Mouse (Mus musculus): ENCODE data around the gene Gm45623.

Gene Gm45623

DNA sequence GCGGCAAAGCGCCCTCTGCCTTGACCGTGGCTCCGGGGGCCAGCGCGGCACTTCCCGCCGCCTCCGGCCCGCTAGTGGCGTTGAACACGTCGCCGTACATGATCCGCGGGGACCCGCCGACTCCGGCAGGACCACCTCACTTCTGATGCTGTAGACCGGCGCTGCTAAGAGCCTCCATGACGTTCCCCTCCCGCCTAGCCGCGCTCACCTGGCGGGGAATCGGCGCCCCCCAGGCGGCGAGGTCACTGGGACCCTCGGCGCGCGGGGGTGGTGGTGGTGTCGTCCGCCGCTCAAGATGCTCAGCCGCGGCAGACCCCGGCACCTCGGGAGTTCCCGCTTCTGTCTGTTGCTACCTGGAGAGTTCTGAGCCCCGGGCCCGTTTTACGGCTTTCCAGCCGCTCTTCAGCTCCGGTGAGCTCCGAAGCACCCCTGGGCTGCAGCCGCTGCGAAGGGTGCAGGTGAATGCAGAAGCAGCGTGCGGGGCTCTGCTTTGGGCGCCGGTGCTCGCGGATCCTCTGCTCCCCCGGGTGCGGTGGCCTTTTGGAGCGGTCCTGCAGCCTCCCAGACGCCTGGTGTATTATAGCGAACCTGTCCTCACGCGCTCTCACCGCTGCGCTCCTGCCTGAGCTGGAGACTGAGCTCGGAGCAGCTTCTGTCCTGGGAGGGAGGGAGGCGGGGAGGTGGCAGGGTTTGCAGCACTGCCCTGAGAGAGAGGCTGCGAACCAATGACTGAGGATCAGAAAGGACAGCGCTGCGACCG is at the start of gene Gm45623:
Gene Gm45623 (minus strand): TSS at position 636 of the 760 bp plus-strand sequence.
- no peak for DNase-seq (ENCODE audit: low spot score in 2 of 2)

DNA sequence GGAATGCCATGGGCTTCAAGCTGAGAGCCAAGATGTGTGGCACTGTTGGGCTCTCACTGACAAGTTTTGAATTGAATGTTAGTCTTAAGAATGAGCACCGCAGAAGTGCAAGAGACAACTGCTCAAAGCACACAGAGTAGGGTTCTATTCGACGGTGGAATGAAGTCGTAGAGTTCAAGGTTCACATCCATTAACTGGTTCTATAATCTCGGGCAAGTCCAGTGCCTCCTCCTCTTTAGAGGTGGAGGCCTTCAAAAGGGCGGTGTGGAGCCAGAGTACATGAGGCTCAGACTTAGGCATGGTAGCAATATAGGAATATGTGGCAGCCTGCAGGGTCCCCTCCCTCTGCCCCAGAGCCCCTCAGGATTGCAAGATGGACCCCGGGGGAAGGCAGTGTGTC is 43.8 kb upstream of the Gm45623 start:
- DNase-seq (ENCODE audit: low spot score in 2 of 2), result no peak

DNA sequence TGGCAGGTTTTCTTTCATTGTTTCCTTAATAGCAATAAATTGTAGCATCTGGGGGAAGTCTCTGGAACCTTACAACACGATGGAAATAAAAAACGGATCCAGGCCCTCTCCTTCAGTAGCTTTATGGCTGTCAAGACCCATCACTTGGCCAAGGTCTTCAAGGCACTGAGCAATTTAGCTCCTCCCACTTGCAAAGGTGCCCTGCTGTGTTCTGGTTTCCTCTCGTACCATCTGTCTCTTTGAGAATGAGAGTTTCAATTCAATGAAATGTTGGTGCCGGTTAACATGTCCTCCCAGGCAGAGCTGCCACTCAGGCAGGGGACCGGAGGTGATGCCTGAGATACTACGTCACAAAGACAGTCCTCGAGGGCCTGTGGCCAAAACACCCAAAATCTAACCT is 41.9 kb upstream of the Gm45623 start:
- no peak for DNase-seq (ENCODE audit: low spot score in 2 of 2)

DNA sequence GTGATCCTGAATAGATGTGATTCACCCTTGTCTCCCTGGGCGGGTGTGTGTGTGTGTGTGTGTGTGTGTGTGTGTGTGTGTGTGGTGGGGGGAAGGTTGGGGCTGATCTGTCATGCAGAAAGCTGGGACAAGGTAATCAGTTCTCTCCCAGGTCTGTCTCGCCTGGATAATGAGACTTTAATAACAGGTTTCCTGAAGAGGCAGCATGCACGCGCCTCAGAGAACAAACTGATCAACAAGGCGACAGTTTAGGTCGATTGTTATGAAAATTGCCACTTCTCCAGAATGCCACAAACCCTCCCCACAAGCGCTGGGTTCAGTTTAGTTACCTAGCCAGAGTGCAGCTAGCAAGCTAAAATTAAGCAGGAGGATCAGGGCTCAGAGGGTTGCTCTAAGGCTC is 40.8 kb upstream of the Gm45623 start:
- no peak for DNase-seq (ENCODE audit: low spot score in 2 of 2)

DNA sequence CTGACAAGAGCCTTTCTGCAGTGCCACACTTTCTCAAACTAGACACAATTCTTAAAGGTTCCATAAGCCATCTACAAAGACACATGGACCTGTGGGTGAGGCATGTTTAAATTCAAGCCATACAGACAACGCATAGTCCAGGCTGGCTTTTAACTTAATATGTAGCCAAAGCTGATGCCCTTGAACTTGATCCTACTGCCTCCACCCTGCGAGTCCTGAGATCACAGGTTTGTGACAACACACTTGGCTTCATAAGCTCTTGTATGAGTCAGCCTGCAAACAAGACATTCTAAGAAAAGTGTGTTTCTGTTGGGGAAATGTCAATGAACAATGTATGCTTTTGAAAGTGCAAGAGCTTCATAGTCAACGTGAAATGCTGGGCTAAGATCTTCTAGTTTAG is 39.2 kb upstream of the Gm45623 start:
- DNase-seq (ENCODE audit: low spot score in 2 of 2), result no peak

DNA sequence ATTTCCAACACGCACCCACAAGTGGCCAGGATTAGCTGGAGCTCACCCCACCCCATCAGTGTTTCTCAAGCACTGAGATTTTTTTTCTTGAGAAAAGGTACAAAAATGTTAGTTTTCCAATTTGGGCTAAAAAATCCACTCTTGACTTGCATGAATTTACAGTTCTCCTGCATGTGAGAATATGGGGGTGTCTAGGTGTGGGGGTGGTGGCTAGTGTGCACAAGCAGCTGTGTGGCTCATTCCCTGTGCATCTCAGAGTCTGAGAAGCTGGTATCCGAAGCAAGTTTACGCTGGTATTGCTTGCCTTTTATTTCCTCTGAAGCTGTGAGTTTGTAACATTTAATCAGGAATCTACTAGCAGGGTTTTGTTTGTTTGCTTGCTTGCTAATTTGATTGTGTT is 37.1 kb upstream of the Gm45623 start:
- no peak for DNase-seq (ENCODE audit: low spot score in 2 of 2)

DNA sequence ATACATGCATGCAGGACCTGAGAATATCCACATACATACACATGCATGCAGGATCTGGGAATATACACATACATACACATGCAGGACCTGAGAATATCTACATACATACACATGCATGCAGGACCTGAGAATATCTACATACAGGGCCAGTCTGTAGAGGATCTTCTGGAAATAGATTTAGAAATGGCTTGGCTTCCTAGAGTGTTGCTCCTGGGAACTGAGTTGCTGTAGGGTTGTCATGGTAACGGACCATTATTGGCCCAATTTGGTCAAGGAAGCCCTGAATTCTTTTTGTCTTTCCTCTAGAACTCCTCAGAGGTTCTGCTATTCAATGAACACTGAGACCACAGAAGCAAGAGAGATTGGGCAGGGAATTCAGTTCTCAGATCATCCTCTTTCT is 29.0 kb upstream of the Gm45623 start:
- DNase-seq (ENCODE audit: low spot score in 2 of 2), result peak; percentile 41 to 79

DNA sequence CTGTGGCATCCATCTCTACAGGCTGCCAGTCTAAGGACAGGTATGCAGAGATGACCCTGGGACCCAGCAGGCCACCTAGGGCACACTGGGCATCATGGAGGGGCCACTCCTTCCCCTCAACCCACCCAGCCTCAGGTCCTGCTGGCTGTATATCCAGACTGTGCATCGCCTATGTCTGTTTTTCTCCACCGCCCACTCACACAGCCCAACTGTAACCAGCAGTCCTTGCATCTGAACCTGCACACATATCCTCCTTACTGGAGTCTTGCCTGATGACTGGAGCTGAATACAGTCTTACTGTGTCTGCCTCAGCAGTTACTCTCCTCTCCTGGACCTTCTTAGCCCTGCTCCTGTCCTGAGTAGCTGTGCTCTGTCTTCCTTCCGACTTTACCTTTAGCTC is 28.1 kb upstream of the Gm45623 start:
- peak; percentile 35 to 55 for DNase-seq (ENCODE audit: low spot score in 2 of 2)

DNA sequence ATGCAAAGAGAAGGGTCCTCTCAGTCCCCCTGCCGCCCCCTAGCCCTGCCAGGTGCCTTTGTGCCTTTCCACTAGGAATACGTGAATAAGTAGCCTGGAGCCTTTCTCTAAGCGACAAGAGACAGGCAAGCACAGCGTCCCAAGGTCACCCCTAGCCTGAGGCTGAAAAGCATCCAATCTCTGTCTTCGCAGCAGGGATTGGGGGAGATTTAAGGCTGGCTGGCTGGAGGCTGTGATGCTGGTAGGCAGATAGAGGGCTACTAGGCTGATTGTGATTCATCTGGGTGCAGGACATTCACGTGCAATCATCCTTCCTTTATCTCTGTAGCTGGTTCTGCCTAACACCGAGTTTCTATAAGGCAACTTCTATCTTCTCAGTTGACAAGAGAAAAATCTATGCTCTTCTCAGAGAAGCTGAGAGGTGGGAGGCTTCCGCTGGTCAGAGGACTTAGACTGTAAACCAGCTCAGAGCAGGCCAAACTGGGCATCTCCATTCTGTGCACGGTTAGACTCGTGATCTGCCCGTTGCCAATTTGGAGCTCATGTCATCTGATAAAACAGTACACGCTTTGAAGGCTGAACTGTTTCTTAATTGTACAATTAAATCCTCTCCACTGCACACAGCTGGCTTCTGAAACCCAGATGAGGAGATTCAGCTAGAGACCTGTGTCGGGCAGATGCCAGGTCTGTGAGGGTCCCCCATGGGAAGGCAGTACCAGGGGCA is 27.3 kb upstream of the Gm45623 start:
- DNase-seq (ENCODE audit: low spot score in 2 of 2), result peak in 1 of 2 experiments; percentile 54

DNA sequence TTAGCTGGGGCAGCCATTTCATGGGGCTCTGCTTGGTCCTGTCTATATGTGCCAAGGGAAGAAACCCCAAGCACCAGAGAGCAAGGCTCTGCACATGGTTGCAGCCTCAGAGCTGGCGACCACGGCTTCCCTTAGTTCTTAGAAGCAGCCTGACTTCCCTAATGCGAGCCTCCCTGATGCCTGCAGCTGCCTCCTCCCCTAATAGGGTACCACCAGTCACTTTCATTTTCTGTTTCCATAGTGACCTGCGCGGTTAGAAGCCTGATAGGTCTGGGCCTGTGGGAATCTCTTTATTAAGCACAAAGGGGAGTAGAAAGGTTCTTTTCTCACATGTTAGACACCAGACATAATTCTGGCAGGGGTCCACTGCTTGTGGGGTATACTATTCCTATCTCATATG is 20.7 kb upstream of the Gm45623 start:
- no peak for DNase-seq (ENCODE audit: low spot score in 2 of 2)

DNA sequence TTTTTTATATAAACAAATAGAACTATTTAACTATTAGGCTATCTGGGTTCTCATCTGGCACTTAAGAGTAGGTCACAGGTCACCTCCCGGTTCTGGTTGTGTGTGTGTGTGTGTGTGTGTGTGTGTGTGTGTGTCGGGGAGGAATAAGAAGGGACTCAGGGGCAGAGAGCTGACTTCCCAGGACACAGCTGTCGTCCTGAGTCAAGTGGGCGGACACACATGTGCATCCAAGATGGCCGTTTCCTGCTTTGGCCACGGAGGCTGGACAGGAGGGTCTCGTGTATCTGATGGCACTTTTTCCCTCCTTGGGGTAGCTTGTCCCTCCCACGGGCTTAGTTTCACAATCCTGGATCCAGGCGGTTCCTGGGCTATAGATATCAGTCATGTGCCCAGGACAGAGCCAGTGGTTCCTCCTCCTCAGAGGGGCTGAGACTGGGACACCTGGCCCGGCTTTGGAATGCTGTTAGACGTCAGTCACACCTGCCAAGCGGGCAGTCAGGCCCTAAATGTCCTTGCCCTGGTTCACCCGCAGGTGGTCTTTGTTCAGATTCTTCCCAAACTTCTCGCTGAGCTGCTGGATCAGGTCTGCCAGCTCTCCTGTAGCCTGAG is 19.7 kb upstream of the Gm45623 start:
- DNase-seq (ENCODE audit: low spot score in 2 of 2), result no peak

DNA sequence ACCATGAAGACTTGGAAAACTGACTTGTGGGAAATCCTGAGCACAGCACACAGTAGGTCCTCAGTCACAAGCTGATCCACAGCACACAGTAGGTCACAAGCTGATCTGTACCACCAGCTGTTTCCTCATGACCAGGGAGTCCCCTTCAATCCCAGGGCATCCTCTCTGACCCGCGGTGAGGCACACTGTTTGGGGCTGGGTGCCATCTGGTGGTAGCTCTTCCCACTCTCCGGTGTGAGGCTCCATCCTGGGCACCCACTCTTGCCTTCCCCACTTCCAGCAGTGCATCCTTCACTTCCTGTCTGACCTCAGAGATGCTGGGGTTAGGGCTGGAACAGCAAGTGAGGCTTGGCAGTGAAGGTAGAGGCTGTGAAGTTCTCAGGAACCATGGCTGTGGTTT is 19.0 kb upstream of the Gm45623 start:
- DNase-seq (ENCODE audit: low spot score in 2 of 2), result no peak

DNA sequence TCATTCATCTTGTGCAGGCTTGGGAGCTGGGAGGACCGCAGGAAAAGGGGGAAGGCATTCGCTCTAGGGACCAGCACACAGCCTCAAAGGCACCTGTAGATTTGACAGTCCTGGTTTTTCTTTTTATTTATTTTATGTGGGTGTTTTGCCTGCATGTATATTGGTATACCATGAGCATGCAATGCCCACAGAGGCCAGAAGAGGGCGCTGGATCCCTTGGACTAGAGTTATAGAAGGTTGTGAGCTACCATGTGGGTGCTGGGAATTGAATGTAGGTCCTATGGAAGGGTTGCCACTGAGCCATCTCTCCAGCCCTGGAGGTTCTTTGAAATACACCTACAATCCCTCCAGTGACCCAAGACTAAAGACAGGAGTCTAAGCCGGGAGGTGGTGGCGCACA is 17.2 kb upstream of the Gm45623 start:
- no peak for DNase-seq (ENCODE audit: low spot score in 2 of 2)

DNA sequence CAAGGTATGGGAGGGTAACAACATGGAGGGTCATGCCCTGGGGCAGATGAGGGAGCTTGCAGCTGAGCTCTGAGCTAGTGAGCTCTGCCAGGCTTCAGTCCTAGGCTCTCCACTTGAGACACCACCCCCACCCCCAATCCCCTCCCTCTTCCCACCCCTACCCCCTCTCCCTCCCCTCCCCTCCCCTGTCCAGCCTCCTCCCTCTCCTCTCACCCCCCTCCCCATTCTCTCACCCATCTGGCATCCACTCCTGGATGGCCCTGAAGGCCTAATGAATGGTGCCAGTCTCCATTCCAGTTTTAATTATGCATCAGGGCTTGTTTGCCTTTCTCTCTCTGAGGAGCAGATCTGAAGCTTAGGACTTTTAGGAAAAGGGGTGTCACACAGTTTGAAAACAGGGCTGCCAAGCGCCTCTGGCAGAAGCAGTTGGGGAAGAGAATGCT is 16.5 kb upstream of the Gm45623 start:
- DNase-seq (ENCODE audit: low spot score in 2 of 2), result peak; percentile 40 to 54

DNA sequence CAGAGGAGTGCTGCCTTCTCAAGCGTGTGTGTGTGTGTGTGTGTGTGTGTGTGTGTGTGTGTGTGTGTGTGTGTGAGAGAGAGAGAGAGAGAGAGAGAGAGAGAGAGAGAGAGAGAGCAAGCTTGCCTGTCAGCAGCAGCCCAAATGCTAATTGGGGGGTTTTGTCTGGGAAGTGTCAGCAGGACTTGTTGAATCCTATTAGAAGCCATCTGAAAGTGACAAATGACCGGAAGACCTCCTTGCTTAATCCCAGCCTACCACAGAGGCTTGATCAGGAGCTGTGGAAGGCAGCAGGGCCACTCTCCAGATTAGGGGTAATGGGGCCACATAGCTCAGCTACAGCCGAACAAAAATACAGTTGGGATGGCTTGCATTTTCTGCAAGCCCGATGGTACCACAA is 15.8 kb upstream of the Gm45623 start:
- no peak for DNase-seq (ENCODE audit: low spot score in 2 of 2)

DNA sequence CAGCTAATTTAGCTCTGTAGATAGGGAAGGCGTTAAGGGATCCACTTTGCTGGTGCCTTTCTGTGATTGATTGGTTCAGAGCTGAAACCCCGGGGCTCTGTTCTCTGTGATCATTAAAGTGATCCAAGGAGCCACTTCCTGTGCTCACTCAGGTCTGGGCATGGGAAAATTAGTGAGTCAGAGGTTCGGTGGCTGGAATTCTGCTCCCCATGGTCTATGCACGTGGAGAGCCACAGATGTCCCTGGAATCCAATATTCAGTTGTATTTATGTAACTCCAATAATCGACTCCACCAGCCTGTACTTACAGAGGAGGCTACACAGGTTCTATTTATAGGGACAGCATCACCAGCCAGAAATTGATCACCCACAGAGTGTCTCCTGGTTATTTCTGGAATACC is 12.6 kb upstream of the Gm45623 start:
- no peak for DNase-seq (ENCODE audit: low spot score in 2 of 2)

DNA sequence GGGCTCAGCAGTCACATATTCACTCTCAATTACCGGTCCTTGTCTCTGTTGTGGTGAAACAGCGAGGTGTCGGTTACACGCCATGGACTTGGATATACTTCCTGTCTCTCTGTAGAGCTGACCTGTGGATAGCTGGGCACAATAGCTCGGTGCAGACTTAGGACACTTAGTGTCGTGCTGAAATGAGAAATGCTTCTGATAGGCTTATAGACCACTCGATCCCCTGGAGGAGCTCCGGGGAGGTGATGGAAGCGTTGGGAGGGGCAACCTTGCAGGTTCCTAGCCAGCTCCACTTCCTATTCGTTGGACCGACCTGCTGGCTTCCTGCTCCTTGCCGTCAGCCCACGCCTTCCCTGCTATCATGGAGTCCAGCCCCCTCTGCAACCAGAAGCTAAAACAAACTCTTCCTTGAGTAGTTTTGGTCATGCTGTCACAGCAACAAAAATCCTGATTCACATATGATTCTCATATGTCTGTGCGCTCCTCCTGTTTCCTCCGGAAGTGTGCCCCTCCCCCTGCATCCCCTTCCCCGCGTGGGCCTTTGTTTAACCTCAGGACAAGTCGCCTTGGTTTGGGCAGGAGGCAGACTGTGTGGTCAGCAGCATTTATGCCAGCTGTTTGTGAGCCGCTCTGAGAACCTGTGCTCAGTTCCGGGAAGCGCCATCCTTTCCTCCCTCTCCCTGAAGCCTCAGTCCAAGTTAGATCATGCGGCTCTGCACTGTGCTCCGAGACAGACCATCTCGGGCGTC is 11.8 kb upstream of the Gm45623 start:
- DNase-seq (ENCODE audit: low spot score in 2 of 2), result no peak

DNA sequence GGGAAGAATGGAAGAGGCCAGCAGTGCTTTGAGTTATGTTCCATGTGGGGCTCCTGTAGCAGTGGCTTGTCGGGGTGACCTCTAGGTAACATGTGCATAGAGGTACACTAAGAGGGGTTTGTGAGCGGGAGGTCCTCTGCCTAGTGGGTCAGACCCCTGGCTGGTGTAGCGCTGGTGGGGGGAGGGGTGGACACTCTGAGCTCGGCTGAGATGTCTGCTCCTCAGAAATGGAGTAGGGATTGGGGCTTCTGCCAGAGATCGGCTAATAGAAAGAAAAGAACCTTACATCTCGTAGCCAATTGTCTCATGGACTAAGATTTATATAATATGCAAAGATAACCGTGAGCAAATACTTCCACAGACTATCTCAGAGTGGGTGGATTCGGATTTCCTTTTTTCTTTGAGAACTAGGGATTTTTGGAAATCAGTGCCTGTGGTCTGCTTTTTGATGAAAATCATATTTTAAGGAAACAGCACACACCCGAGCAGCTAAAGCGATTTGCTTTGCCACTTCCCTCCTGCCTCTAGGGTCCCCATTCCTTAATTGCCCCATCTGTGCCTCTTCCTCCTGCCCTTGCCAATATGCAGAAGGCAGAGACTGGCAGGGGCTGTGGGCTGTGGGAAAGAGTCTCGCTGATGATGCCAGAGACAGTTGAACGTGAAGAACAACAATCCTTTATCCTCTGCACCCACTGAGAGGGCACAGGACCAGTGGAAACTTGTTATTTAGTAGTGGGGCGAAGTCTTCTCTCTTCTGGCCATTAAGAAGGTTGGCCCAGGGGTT is 9.0 kb upstream of the Gm45623 start:
- no peak for DNase-seq (ENCODE audit: low spot score in 2 of 2)

DNA sequence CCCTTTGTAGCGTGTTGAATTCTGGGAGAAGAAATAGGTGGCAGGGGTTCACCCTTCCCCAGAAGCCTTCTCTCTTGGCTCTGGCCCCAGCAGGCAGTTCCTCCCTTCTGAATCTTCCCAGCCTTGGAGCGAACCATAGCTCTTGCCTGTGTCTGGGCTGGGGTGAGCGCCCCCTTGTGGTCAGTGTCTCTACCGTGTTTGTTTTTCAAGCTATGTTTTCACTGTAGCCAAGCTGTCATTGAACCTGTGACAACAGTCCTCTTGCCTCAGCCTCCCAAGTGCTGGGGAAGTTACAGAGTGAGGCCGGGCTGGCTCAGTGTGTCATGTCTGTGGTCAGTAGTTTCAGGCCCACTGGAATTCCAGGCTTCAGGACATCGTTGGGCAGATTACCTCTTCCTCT is 4.9 kb upstream of the Gm45623 start:
- peak; percentile 65 to 82 for DNase-seq (ENCODE audit: low spot score in 2 of 2)

DNA sequence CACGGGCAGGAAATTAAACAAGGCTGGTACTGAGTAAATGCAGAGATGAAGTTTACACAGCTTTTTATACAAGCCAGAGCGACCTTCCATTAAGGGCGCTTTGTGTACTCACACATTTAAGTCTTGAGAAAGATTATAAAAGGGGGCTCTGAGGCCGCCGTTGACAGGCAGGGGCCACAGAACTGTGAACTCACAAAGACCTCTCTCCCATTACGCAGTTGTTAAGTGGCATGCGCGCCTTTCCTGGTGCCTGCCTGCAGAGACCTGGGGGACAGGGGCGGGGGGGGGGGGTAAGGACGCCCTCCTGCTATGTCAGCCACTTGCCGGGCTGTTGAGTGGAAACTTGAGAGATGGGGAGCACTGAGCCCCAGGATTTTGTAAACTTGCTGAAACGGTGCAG is 3.6 kb upstream of the Gm45623 start:
- DNase-seq (ENCODE audit: low spot score in 2 of 2), result no peak

DNA sequence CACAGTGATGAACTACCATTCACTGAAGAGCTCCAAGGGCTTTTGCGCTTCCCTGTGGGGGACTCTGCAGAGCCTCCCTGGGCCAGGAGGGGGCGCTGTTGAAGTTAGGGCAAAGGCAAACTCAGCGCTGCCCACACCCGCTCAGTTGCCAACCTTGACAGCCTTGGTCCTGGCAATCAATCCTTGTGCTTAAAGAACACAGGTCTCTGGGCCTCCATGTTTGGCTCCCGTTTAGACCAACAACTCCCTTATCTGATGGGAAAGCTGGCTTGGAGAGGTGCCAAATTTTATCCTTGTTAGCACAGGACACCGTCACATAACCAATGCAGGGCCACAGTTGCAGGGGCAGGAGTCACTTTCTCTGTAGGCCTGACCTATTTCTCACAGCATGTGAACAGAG is 2.2 kb upstream of the Gm45623 start:
- peak in 1 of 2 experiments; percentile 38 for DNase-seq (ENCODE audit: low spot score in 2 of 2)

Measured in right cerebral cortex, postnatal 10 days (tissue).